Mouse (Mus musculus): ENCODE data around the gene Mboat1.

Mboat1 gene

GRCm38 (mm10) chr13:30186456-30186855 is 50.2 kb downstream of the Mboat1 start:
- no peak for DNase-seq

GRCm38 (mm10) chr13:30192031-30192716 is 55.9 kb downstream of the Mboat1 start:
- DNase-seq = no peak

GRCm38 (mm10) chr13:30193363-30193762 is 57.1 kb downstream of the Mboat1 start:
- DNase-seq = no peak

- no peak for DNase-seq
These were observed 58.5 kb downstream of the Mboat1 start for GRCm38 (mm10) chr13:30194834-30195233.

- no peak for DNase-seq
These were observed 60.4 kb downstream of the Mboat1 start for GRCm38 (mm10) chr13:30196661-30197060.

GRCm38 (mm10) chr13:30198101-30198570 is 61.8 kb downstream of the Mboat1 start:
- DNase-seq = no peak

GRCm38 (mm10) chr13:30199821-30200220 is 63.5 kb downstream of the Mboat1 start:
- DNase-seq = no peak

- DNase-seq = no peak
These were observed 64.4 kb downstream of the Mboat1 start for GRCm38 (mm10) chr13:30200737-30201136.

- DNase-seq = no peak
These were observed 66.7 kb downstream of the Mboat1 start for GRCm38 (mm10) chr13:30203018-30203417.

GRCm38 (mm10) chr13:30208176-30208575 is 71.9 kb downstream of the Mboat1 start:
- no peak for DNase-seq

- DNase-seq = no peak
These were observed 77.0 kb downstream of the Mboat1 start for GRCm38 (mm10) chr13:30213276-30213675.

GRCm38 (mm10) chr13:30217588-30218371 is 81.5 kb downstream of the Mboat1 start:
- no peak for DNase-seq

- DNase-seq = no peak
These were observed 83.3 kb downstream of the Mboat1 start for GRCm38 (mm10) chr13:30219597-30219996.

GRCm38 (mm10) chr13:30221316-30221715 is 85.0 kb downstream of the Mboat1 start:
- DNase-seq = no peak

GRCm38 (mm10) chr13:30224114-30224513 is 87.8 kb downstream of the Mboat1 start:
- no peak for DNase-seq

- no peak for DNase-seq
These were observed 88.4 kb downstream of the Mboat1 start for GRCm38 (mm10) chr13:30224659-30225058.

- DNase-seq = no peak
These were observed 92.5 kb downstream of the Mboat1 start for GRCm38 (mm10) chr13:30228762-30229161.

GRCm38 (mm10) chr13:30229625-30230139 is 93.4 kb downstream of the Mboat1 start:
- no peak for DNase-seq

- no peak for DNase-seq
These were observed 98.9 kb downstream of the Mboat1 start for GRCm38 (mm10) chr13:30235056-30235750.

- no peak for DNase-seq
These were observed 103.1 kb downstream of the Mboat1 start for GRCm38 (mm10) chr13:30239396-30239795.

GRCm38 (mm10) chr13:30245573-30245972 is 109.3 kb downstream of the Mboat1 start:
- no peak for DNase-seq

- no peak for DNase-seq
These were observed 114.1 kb downstream of the Mboat1 start for GRCm38 (mm10) chr13:30250341-30250905.

GRCm38 (mm10) chr13:30251431-30251830 is 115.1 kb downstream of the Mboat1 start:
- no peak for DNase-seq
